Mouse (Mus musculus): Measurements from ENCODE around the gene Ugt1a8. TPM values are rescaled to one million over a fixed set of nuclear protein-coding genes. Genes with fewer than 3 reads are reported as not detected.

The Ugt1a8 gene
- polyA plus RNA-seq, 1 experiment = not detected

GRCm38 (mm10) chr1:88254793-88255465 is 167.3 kb downstream of the Ugt1a8 start:
- H3K79me2 ChIP-seq (ENCODE audit: control insufficient read depth, insufficient read depth) = no peaks in the 10 kb centered on the region
- no peak overlapping the region for H3ac ChIP-seq (ENCODE audit: control insufficient read depth, insufficient read length, low read depth)
- peak; percentile 99 for TF ChIP-seq MYOD1 (IDR thresholded peaks at IDR 0.05; ENCODE audit: control insufficient read depth, insufficient read length, low read depth)
- no peak for TF ChIP-seq FOSL1 (IDR thresholded peaks at IDR 0.05; ENCODE audit: insufficient read depth, low read length, poor library complexity, severe bottlenecking)
- H3K27me3 ChIP-seq (ENCODE audit: control insufficient read depth, insufficient read depth, insufficient read length) = peaks cover 6% of the 10 kb centered on the region
- H3K4me3 ChIP-seq (ENCODE audit: insufficient read depth, poor library complexity, severe bottlenecking) = no peak overlapping the region
- H3K36me3 ChIP-seq (ENCODE audit: control insufficient read depth, insufficient read depth) = no peaks in the 10 kb centered on the region
- H3K79me3 ChIP-seq (ENCODE audit: low read depth) = no peaks in the 10 kb centered on the region

GRCm38 (mm10) chr1:88255466-88255857 is 167.8 kb downstream of the Ugt1a8 start:
- TF ChIP-seq CTCF (IDR thresholded peaks at IDR 0.05; ENCODE audit: control insufficient read depth, insufficient read depth, insufficient read length) = no peak
- TF ChIP-seq MAX (IDR thresholded peaks at IDR 0.05) = no peak
- TF ChIP-seq MYOD1 (IDR thresholded peaks at IDR 0.05; ENCODE audit: control insufficient read depth, insufficient read length, low read depth) = no peak
- no peak for TF ChIP-seq FOSL1 (IDR thresholded peaks at IDR 0.05; ENCODE audit: insufficient read depth, low read length, poor library complexity, severe bottlenecking)
- TF ChIP-seq CEBPB (IDR thresholded peaks at IDR 0.05; ENCODE audit: low read depth) = no peak
- no peak for TF ChIP-seq USF1 (IDR thresholded peaks at IDR 0.05; ENCODE audit: low read depth)
- no peak for TF ChIP-seq MYOG (IDR thresholded peaks at IDR 0.05; ENCODE audit: control insufficient read depth, extremely low read depth, insufficient read length)
- H3ac ChIP-seq (ENCODE audit: control insufficient read depth, insufficient read length, low read depth) = no peak overlapping the region
- H3K27me3 ChIP-seq (ENCODE audit: control insufficient read depth, insufficient read depth, insufficient read length) = peaks cover 3% of the 10 kb centered on the region
- H3K79me2 ChIP-seq (ENCODE audit: control insufficient read depth, insufficient read depth) = no peaks in the 10 kb centered on the region
- H3K36me3 ChIP-seq (ENCODE audit: control insufficient read depth, insufficient read depth) = no peaks in the 10 kb centered on the region
- no peaks in the 10 kb centered on the region for H3K79me3 ChIP-seq (ENCODE audit: low read depth)
- no peak overlapping the region for H3K4me3 ChIP-seq (ENCODE audit: insufficient read depth, poor library complexity, severe bottlenecking)

- H3K27me3 ChIP-seq (ENCODE audit: control insufficient read depth, insufficient read depth, insufficient read length) = peaks cover 3% of the 10 kb centered on the region
- H3ac ChIP-seq (ENCODE audit: control insufficient read depth, insufficient read length, low read depth) = no peak overlapping the region
- no peak overlapping the region for H3K4me3 ChIP-seq (ENCODE audit: insufficient read depth, poor library complexity, severe bottlenecking)
- no peaks in the 10 kb centered on the region for H3K79me2 ChIP-seq (ENCODE audit: control insufficient read depth, insufficient read depth)
- H3K36me3 ChIP-seq (ENCODE audit: control insufficient read depth, insufficient read depth) = peaks cover 2% of the 10 kb centered on the region
- peaks cover under 1% of the 10 kb centered on the region for H3K79me3 ChIP-seq (ENCODE audit: low read depth)
- TF ChIP-seq USF1 (IDR thresholded peaks at IDR 0.05; ENCODE audit: low read depth) = no peak
- TF ChIP-seq MAX (IDR thresholded peaks at IDR 0.05) = no peak
- TF ChIP-seq MYOD1 (IDR thresholded peaks at IDR 0.05; ENCODE audit: control insufficient read depth, insufficient read length, low read depth) = no peak
- TF ChIP-seq CEBPB (IDR thresholded peaks at IDR 0.05; ENCODE audit: low read depth) = no peak
- TF ChIP-seq FOSL1 (IDR thresholded peaks at IDR 0.05; ENCODE audit: insufficient read depth, low read length, poor library complexity, severe bottlenecking) = no peak
- TF ChIP-seq CTCF (IDR thresholded peaks at IDR 0.05; ENCODE audit: control insufficient read depth, insufficient read depth, insufficient read length) = no peak
- TF ChIP-seq MYOG (IDR thresholded peaks at IDR 0.05; ENCODE audit: control insufficient read depth, extremely low read depth, insufficient read length) = no peak
Observed at GRCm38 (mm10) chr1:88255989-88256754, 168.6 kb downstream of the Ugt1a8 start.

GRCm38 (mm10) chr1:88256886-88257663 is 169.5 kb downstream of the Ugt1a8 start:
- Histone ChIP-seq H3K79me3 (ENCODE audit: low read depth) (peaks cover 2% of the 10 kb centered on the region), H3ac (ENCODE audit: control insufficient read depth, insufficient read length, low read depth) (no peak overlapping the region), H3K79me2 (ENCODE audit: control insufficient read depth, insufficient read depth) (peaks cover 8% of the 10 kb centered on the region), H3K4me3 (ENCODE audit: insufficient read depth, poor library complexity, severe bottlenecking) (no peak overlapping the region), H3K36me3 (ENCODE audit: control insufficient read depth, insufficient read depth) (peaks cover 11% of the 10 kb centered on the region), H3K27me3 (ENCODE audit: control insufficient read depth, insufficient read depth, insufficient read length) (peaks cover 3% of the 10 kb centered on the region)
- TF ChIP-seq MAX (IDR thresholded peaks at IDR 0.05) = no peak
- TF ChIP-seq CTCF (IDR thresholded peaks at IDR 0.05; ENCODE audit: control insufficient read depth, insufficient read depth, insufficient read length) = no peak
- TF ChIP-seq MYOG (IDR thresholded peaks at IDR 0.05; ENCODE audit: control insufficient read depth, extremely low read depth, insufficient read length) = no peak
- TF ChIP-seq FOSL1 (IDR thresholded peaks at IDR 0.05; ENCODE audit: insufficient read depth, low read length, poor library complexity, severe bottlenecking) = no peak
- TF ChIP-seq MYOD1 (IDR thresholded peaks at IDR 0.05; ENCODE audit: control insufficient read depth, insufficient read length, low read depth) = no peak
- no peak for TF ChIP-seq USF1 (IDR thresholded peaks at IDR 0.05; ENCODE audit: low read depth)
- no peak for TF ChIP-seq CEBPB (IDR thresholded peaks at IDR 0.05; ENCODE audit: low read depth)

GRCm38 (mm10) chr1:88257681-88258080 is 170.1 kb downstream of the Ugt1a8 start:
- TF ChIP-seq FOSL1 (IDR thresholded peaks at IDR 0.05; ENCODE audit: insufficient read depth, low read length, poor library complexity, severe bottlenecking) (no peak), CEBPB (IDR thresholded peaks at IDR 0.05; ENCODE audit: low read depth) (no peak), MYOG (IDR thresholded peaks at IDR 0.05; ENCODE audit: control insufficient read depth, extremely low read depth, insufficient read length) (no peak), MAX (IDR thresholded peaks at IDR 0.05) (no peak), CTCF (IDR thresholded peaks at IDR 0.05; ENCODE audit: control insufficient read depth, insufficient read depth, insufficient read length) (no peak), USF1 (IDR thresholded peaks at IDR 0.05; ENCODE audit: low read depth) (no peak), MYOD1 (IDR thresholded peaks at IDR 0.05; ENCODE audit: control insufficient read depth, insufficient read length, low read depth) (no peak)
- Histone ChIP-seq H3ac (ENCODE audit: control insufficient read depth, insufficient read length, low read depth) (no peak overlapping the region), H3K4me3 (ENCODE audit: insufficient read depth, poor library complexity, severe bottlenecking) (no peak overlapping the region), H3K79me2 (ENCODE audit: control insufficient read depth, insufficient read depth) (peaks cover 8% of the 10 kb centered on the region), H3K27me3 (ENCODE audit: control insufficient read depth, insufficient read depth, insufficient read length) (no peaks in the 10 kb centered on the region), H3K79me3 (ENCODE audit: low read depth) (peaks cover 2% of the 10 kb centered on the region), H3K36me3 (ENCODE audit: control insufficient read depth, insufficient read depth) (peaks cover 17% of the 10 kb centered on the region)

Measured in C2C12 (cell line).